Mouse (Mus musculus) megakaryocyte, embryonic 14.5 days (primary cell): Measurements from ENCODE around the gene Hoxd12.

ENCODE experiments used
- FLI1 ChIP-seq: IDR thresholded peaks from 2 replicates; pipeline ENCODE4 v1.6.1; 2012; ENCODE audit warnings: low read length, inconsistent platforms, mixed read lengths
- GATA1 ChIP-seq: IDR thresholded peaks from 3 replicates; pipeline ENCODE4 v1.6.1; 2012; ENCODE audit warnings: mixed read lengths, low read length, inconsistent platforms, borderline replicate concordance

GRCm38 (mm10) chr2:74705467-74706089 is 30.8 kb downstream of the Hoxd12 start:
- TF ChIP-seq GATA1: no peak
- no peak for TF ChIP-seq FLI1
